Mouse (Mus musculus): Measurements from ENCODE around the gene Amtn.
"Not testable (repeated sequence)": the region's sequence is repeated elsewhere in the genome, so short reads cannot be mapped to it uniquely, and the experiment has no call there.

Amtn gene

GRCm38 (mm10) chr5:88375808-88376207 lies at the start of gene Amtn:
TSS of gene Amtn (plus strand) at chr5:88376108.
- no peak for DNase-seq (ENCODE audit: low spot score)

- not testable (repeated sequence) for DNase-seq (ENCODE audit: low spot score)
Measured at GRCm38 (mm10) chr5:88348533-88348932, 27.4 kb upstream of the Amtn start.

DNA sequence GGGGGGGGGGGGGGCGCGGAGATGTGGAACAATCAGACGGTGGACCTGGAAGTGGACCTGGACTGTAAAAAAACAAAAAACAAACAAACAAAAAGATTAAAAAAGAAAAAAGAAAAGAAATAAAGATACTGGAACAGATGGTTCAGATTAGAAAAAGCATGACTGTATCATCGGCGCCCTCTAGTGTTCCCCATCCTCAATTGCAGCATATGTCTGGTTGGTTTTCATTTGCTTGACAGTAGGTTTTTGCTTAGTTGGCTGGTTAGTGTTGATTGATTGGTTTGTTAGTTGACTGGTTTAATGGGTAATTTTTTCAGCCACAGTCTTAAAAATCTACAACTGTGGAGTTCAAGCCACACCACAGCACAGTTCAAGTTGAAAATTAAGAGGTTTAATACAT lies 11.1 kb upstream of the Amtn start:
- peak; percentile 78 for DNase-seq (ENCODE audit: low spot score)

- DNase-seq (ENCODE audit: low spot score), result no peak
Measured at GRCm38 (mm10) chr5:88366886-88367285, 9.0 kb upstream of the Amtn start.

GRCm38 (mm10) chr5:88370578-88371232 lies 5.2 kb upstream of the Amtn start:
- DNase-seq (ENCODE audit: low spot score), result no peak

GRCm38 (mm10) chr5:88372563-88372962 lies 3.3 kb upstream of the Amtn start:
- no peak for DNase-seq (ENCODE audit: low spot score)

DNA sequence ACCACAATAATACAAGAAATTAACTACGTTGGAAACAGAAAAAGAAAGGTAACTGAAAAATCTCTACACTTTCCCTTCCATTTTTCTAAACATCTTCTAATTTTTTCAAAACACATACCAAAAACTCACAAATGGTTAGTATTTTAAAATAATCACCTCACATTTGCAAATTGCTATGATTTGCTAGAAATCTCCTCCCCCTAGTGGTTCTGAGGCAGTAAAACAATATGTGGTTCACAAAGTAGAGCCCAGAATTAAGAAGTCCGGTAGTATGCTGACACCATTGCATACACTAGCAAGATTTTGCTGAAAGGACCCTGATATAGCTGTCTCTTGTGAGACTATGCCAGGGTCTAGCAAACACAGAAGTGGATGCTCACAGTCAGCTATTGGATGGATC lies 16.1 kb downstream of the Amtn start:
- not testable (repeated sequence) for DNase-seq (ENCODE audit: low spot score)

DNA sequence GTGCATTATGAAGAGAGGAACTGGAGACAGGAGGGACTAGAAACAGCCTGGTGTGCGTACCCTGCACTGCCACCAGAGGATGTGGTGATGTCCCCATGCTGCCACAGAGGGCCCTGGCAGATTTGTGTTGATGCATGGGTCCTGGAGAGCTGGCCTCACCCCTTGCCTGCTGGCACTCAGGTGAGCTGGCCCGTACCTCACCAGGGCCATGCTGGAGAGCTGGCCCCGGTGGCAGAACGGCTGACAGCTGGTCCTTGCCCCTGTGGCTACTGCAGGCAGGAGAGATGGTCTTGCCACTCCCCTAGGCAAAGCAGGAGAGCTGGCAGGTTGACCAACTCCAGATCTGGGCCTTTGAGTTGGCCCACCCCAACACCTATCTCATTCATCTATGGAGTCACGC lies 22.7 kb downstream of the Amtn start:
- no peak for DNase-seq (ENCODE audit: low spot score)

DNA sequence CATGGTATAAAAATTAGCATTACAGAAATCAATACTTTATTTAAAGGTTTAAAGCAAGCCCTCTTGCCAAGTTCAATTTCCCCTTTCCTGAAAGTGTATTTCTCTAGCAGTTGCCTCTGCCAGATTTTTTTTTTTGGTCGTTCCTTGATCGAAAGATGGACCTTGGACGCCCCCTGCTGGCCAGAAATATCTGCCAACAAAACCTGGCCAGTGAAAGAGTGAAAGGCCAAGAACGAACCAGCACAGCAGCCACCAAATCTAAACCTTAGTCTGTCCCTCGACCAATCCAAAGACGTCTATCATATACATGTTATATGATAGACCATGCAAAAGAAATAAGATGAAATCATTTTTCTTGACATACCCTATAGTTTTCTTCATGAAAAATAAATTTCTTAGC lies 23.9 kb downstream of the Amtn start:
- DNase-seq (ENCODE audit: low spot score), result peak; percentile 89

DNA sequence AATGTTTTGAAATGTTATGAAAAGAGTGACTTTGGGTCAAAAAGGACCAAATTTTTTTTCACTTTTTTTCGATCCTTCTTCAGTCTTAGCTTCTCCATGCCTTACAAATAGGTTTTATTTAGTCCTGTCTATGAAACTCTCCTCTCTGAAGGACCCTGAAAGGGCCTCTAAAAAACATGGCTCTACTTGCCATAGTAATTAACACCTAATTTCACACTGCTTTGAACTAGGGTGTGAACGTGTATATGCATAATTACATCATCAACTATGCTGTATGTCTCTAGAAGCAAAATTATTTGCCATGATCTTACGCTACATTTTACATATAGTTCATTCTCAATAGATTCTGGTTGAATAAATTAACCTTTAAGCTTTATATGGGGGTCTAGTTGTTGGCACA lies 25.6 kb downstream of the Amtn start:
- DNase-seq (ENCODE audit: low spot score), result no peak

- no peak for DNase-seq (ENCODE audit: low spot score)
Measured at GRCm38 (mm10) chr5:88420319-88421065, 44.6 kb downstream of the Amtn start.

DNA sequence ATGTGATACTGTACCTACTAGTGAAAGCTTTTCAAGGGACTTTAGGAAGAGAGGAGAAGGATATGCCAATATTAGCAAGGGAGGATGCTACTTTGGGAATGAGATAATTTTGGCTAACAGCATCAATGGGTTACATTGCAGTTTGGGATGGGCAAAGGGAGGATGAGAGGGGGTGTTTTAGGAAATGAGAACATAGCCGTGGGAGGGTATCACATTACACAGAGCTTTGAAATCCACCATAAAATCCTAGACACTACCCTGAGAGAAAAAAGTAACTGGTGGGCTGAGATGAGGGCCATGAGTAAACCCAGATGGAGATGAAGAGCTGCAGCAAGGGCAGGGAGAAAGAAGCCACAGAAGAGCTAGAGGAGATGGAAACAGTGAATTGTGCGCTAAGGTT lies 49.0 kb downstream of the Amtn start:
- DNase-seq (ENCODE audit: low spot score), result not testable (repeated sequence)

DNA sequence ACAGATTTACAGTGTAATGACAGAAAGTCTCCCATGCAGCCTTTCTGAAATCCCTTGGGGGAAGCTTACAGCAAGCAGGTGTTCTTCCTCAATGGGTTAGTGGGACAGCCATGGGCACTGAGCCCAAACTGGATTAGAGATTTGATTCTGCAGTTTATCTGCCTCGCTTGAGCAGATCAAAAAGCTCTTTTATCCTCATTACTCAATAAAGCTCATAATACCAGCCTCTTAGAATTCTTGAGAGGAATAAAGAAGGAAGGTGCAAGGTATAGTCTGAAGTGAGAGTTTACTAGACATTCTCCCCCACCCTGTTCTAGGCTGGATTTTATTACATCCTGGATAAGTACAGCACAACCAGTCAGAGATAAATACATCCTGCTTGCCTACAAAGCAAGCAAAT lies 50.8 kb downstream of the Amtn start:
- DNase-seq (ENCODE audit: low spot score), result no peak
